7 mouse cellular contexts compared by ENCODE assay signal in the genomic region with DNA sequence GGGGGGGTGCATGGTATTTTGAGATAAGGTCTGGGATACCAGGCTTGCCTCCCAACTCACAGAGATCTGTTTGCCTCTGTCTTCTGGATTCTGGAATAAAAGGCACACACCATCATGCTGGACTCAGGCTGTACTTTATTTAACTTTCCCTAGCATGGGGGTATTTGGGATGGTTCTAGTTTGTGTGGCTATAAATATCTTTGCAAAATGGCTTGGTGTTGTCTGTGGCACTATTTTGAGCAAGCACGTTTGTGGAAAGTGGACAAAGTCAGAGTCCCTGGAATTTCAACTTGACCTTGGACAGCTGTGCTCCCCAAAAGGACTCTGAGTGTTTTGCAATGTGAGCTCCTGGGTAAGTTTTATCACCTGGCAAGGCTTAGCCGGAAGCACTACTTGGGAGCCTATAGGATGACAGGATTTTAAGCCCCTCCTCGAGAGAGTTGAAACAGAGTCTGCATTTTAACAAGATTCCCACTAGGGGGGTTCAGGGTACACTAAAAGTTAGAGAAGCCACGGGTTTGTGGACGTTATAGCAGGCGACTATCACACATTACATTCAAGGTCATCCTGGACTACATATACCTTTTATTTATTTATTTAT. TPM values are rescaled to one million over a fixed set of nuclear protein-coding genes. Genes with fewer than 3 reads are reported as not detected.
DNase-seq lines count a peak whose midpoint lies in the region; ATAC-seq and TF ChIP-seq lines count a peak whose summit lies in the region.

No protein-coding gene starts in this region.

- no peak for TF ChIP-seq CTCF in thymus, adult 2 months (IDR thresholded peaks at IDR 0.05; ENCODE audit: borderline replicate concordance, control insufficient read depth, extremely low read depth, insufficient read depth, low read length, poor library complexity)

- no peaks in the 10 kb centered on the region for H3K27me3 ChIP-seq in limb, embryonic 13.5 days
- no peaks in the 10 kb centered on the region for H3K27me3 ChIP-seq in thymus, adult 2 months (ENCODE audit: control insufficient read depth, insufficient read depth, low read length)

- intact Hi-C loops in left cerebral cortex, postnatal 36 days (cut with DNase I) = loop anchor here (5.0 kb wide), 1 partner anchor 65 kb away; a partner anchor contains a TSS

- no peak overlapping the region for H3K4me2 ChIP-seq in limb, embryonic 13.5 days (replicated peaks)

- DNase-seq in B cell, adult 2 months = peak; percentile 41 to 47
- peak; percentile 29 to 40 for DNase-seq in CD8-positive naive resting alpha-beta T cell, adult 2 months (ENCODE audit: low read depth in 2 of 2, low spot score in 2 of 2)
- DNase-seq in thymus, adult 2 months = peak; percentile 53
- DNase-seq in right cerebral cortex, postnatal 25 days = no peak
- no peak for DNase-seq in left cerebral cortex, postnatal 36 days (ENCODE audit: low spot score in 2 of 2)

- no peak overlapping the region for H3K9ac ChIP-seq in limb, embryonic 13.5 days

- no peaks in the 10 kb centered on the region for H3K9me3 ChIP-seq in limb, embryonic 13.5 days

- no peaks in the 10 kb centered on the region for H3K36me3 ChIP-seq in limb, embryonic 13.5 days
- H3K36me3 ChIP-seq in thymus, adult 2 months (ENCODE audit: control insufficient read depth, insufficient read depth, low read length) = no peaks in the 10 kb centered on the region

- H3K4me3 ChIP-seq in limb, embryonic 13.5 days = no peak overlapping the region
- no peak overlapping the region for H3K4me3 ChIP-seq in thymus, adult 2 months (ENCODE audit: control insufficient read depth, insufficient read depth, low read length)

- H3K4me1 ChIP-seq in limb, embryonic 13.5 days = peaks cover 7% of the 10 kb centered on the region
- H3K4me1 ChIP-seq in thymus, adult 2 months (replicated peaks; ENCODE audit: control insufficient read depth, insufficient read depth, low read length) = peaks cover 11% of the 10 kb centered on the region

- no peak for TF ChIP-seq POLR2A in thymus, adult 2 months (IDR thresholded peaks at IDR 0.05; ENCODE audit: control insufficient read depth, extremely low read depth, insufficient read depth, low read length, poor library complexity)

- no peak overlapping the region for H3K27ac ChIP-seq in limb, embryonic 13.5 days
- H3K27ac ChIP-seq in thymus, adult 2 months (ENCODE audit: control insufficient read depth, insufficient read depth, low read length) = no peak overlapping the region

- ATAC-seq in granulocyte monocyte progenitor cell, adult 5-6 weeks (replicated peaks; ENCODE audit: poor library complexity, severe bottlenecking) = peak; percentile 70
- ATAC-seq in limb, embryonic 13.5 days (ENCODE audit: low FRiP score, low read depth) = peak; percentile 73

- WGBS in limb, embryonic 13.5 days = 12% methylated on average over 6 of the region's 6 CpGs
- 13% methylated on average over 6 of the region's 6 CpGs for WGBS in thymus, adult 2 months

RNA-seq across cellular contexts. Expression of a gene that starts 0.7 kb away (rescaled TPM):
- 1.8 and 3.1 TPM in 2 replicates for total RNA-seq in granulocyte monocyte progenitor cell, adult 5-6 weeks (2014; fragmentation: Nextera tagmentation)
- total RNA-seq in granulocyte monocyte progenitor cell, adult 5-6 weeks (2017) = 1.6 and 2.3 TPM in 2 replicates
- polyA plus RNA-seq in limb, embryonic 13.5 days (2015; fragmentation: Nextera tagmentation; extraction: Ambion mirVana) = 16.7 and 19.1 TPM in 2 replicates
- polyA plus RNA-seq in thymus, adult 2 months (2012; rRNA removed) = 43.6 and 45.7 TPM in 2 replicates
- total RNA-seq in left cerebral cortex, postnatal 36 days (2021) = 10 to 100 TPM; 13.2 to 17.7 TPM

RNA-seq across cellular contexts. Expression of a gene that starts 20.7 kb away (rescaled TPM):
- total RNA-seq in granulocyte monocyte progenitor cell, adult 5-6 weeks (2014; fragmentation: Nextera tagmentation) = 0.58 TPM in 1 of 2 replicates, not detected in the other
- total RNA-seq in granulocyte monocyte progenitor cell, adult 5-6 weeks (2017) = not detected in 2 replicates
- polyA plus RNA-seq in limb, embryonic 13.5 days (2015; fragmentation: Nextera tagmentation; extraction: Ambion mirVana) = 0.92 TPM in 1 of 2 replicates, not detected in the other
- 0.15 TPM in 1 of 2 replicates, not detected in the other for polyA plus RNA-seq in thymus, adult 2 months (2012; rRNA removed)
- total RNA-seq in left cerebral cortex, postnatal 36 days (2021) = not detected

RNA-seq across cellular contexts. Expression of a gene that starts 52.6 kb away (rescaled TPM):
- total RNA-seq in granulocyte monocyte progenitor cell, adult 5-6 weeks (2014; fragmentation: Nextera tagmentation) = 40.9 and 43.8 TPM in 2 replicates
- total RNA-seq in granulocyte monocyte progenitor cell, adult 5-6 weeks (2017) = 15.6 and 22.4 TPM in 2 replicates
- 15.3 and 15.5 TPM in 2 replicates for polyA plus RNA-seq in limb, embryonic 13.5 days (2015; fragmentation: Nextera tagmentation; extraction: Ambion mirVana)
- polyA plus RNA-seq in thymus, adult 2 months (2012; rRNA removed) = 76.9 and 87.4 TPM in 2 replicates
- total RNA-seq in left cerebral cortex, postnatal 36 days (2021) = 1 to 10 TPM; 7.0 to 7.9 TPM

Comparison
In these comparisons a context has a peak if more than half of its experiments do, and no peak if none do; other contexts are left out.
1. DNase-seq: peak in B cell, adult 2 months (2 of 2), CD8-positive naive resting alpha-beta T cell, adult 2 months (2 of 2) and thymus, adult 2 months (single experiment); none in right cerebral cortex, postnatal 25 days (single experiment) and left cerebral cortex, postnatal 36 days (0 of 2).